Mouse (Mus musculus): ENCODE results near the gene Snrnp40. TPM values are rescaled to one million over a fixed set of nuclear protein-coding genes. Genes with fewer than 3 reads are reported as not detected.

Snrnp40 gene
- polyA plus RNA-seq, 1 experiment from 2014 or later: 108 TPM

- WGBS: 70% methylated on average over 7 of the region's 7 CpGs
- Histone ChIP-seq H3K4me2 (ENCODE audit: low read length) (no peak overlapping the region), H3K9ac (ENCODE audit: low read depth, low read length) (no peak overlapping the region), H3K4me3 (replicated peaks; ENCODE audit: low read depth, low read length) (no peak overlapping the region), H3K27me3 (ENCODE audit: insufficient read depth, low read length) (no peaks in the 10 kb centered on the region), H3K27ac (no peak overlapping the region), H3K9me3 (replicated peaks; ENCODE audit: low read length) (no peaks in the 10 kb centered on the region), H3K4me1 (replicated peaks; ENCODE audit: insufficient read depth, low read length) (no peaks in the 10 kb centered on the region), H3K36me3 (ENCODE audit: insufficient read depth, low read length) (0 out of 2 replicates have a peak, but pooled peaks cover 21% of the 10 kb centered on the region)
- DNase-seq (ENCODE audit: low spot score): no peak
- no peak for TF ChIP-seq CTCF (IDR thresholded peaks at IDR 0.05; ENCODE audit: low read depth)
- no peak for ATAC-seq (replicated peaks; ENCODE audit: low FRiP score, low read depth)
Measured at GRCm38 (mm10) chr4:130389927-130390326, 30.0 kb downstream of the Snrnp40 start.

- Histone ChIP-seq H3K27ac (no peak overlapping the region), H3K27me3 (ENCODE audit: insufficient read depth, low read length) (no peaks in the 10 kb centered on the region), H3K36me3 (ENCODE audit: insufficient read depth, low read length) (0 out of 2 replicates have a peak, but pooled peaks cover 21% of the 10 kb centered on the region), H3K9ac (ENCODE audit: low read depth, low read length) (no peak overlapping the region), H3K4me1 (replicated peaks; ENCODE audit: insufficient read depth, low read length) (no peaks in the 10 kb centered on the region), H3K9me3 (replicated peaks; ENCODE audit: low read length) (no peaks in the 10 kb centered on the region), H3K4me3 (replicated peaks; ENCODE audit: low read depth, low read length) (no peak overlapping the region), H3K4me2 (ENCODE audit: low read length) (no peak overlapping the region)
- ATAC-seq (replicated peaks; ENCODE audit: low FRiP score, low read depth) (no peak), DNase-seq (ENCODE audit: low spot score) (peak; percentile 39)
- WGBS: 59% methylated on average over 3 of the region's 3 CpGs
- TF ChIP-seq CTCF (IDR thresholded peaks at IDR 0.05; ENCODE audit: low read depth): peak; percentile 30; the same call in 1 of the 2 replicates
Measured at GRCm38 (mm10) chr4:130391265-130391664, 31.3 kb downstream of the Snrnp40 start.

Other genes starting within 250 kb of the Snrnp40 start
- 0.36 and 0.46 TPM in 2 replicates for gene Hcrtr1, start 220.8 kb upstream of the Snrnp40 start, polyA plus RNA-seq (2015; fragmentation: Nextera tagmentation; extraction: Ambion mirVana)
- 123 and 127 TPM in 2 replicates for gene Tinagl1, start 185.0 kb upstream of the Snrnp40 start, polyA plus RNA-seq (2015; fragmentation: Nextera tagmentation; extraction: Ambion mirVana)
- gene Gm853, start 137.7 kb upstream of the Snrnp40 start, polyA plus RNA-seq (2015; fragmentation: Nextera tagmentation; extraction: Ambion mirVana): 14.3 and 15.9 TPM in 2 replicates
- gene Serinc2, start 80.9 kb upstream of the Snrnp40 start, polyA plus RNA-seq (2015; fragmentation: Nextera tagmentation; extraction: Ambion mirVana): 52.6 and 58.0 TPM in 2 replicates
- 542 and 545 TPM in 2 replicates for gene Fabp3, start 51.5 kb upstream of the Snrnp40 start, polyA plus RNA-seq (2015; fragmentation: Nextera tagmentation; extraction: Ambion mirVana)
- 0.69 and 1.2 TPM in 2 replicates for gene Gm10570, start 51.5 kb upstream of the Snrnp40 start, polyA plus RNA-seq (2015; fragmentation: Nextera tagmentation; extraction: Ambion mirVana)
- 68.0 and 71.4 TPM in 2 replicates for gene Zcchc17, start 189 bp upstream of the Snrnp40 start, polyA plus RNA-seq (2015; fragmentation: Nextera tagmentation; extraction: Ambion mirVana)
- gene Nkain1, start 214.0 kb downstream of the Snrnp40 start, polyA plus RNA-seq (2015; fragmentation: Nextera tagmentation; extraction: Ambion mirVana): 1.4 and 1.6 TPM in 2 replicates

All from kidney, postnatal 0 days (tissue).